Mouse (Mus musculus): Measurements from ENCODE around the gene Syk. TPM values are rescaled to one million over a fixed set of nuclear protein-coding genes. Genes with fewer than 3 reads are reported as not detected.
A peak's percentile ranks its signal among the peaks of the same experiment; 100 is the strongest.

Syk gene
- 10 to 100 TPM; 16.1 to 21.1 TPM for total RNA-seq (2021)
- long read RNA-seq, experiment 1, full-length matches to known transcripts: 2 of 29 reads
- long read RNA-seq, experiment 1, partial matches to known transcripts: 1 of 29 reads
- long read RNA-seq, experiment 1, other reads (novel, unspliced or antisense): 26 of 29 reads
- long read RNA-seq, experiment 2, full-length matches to known transcripts: 2 of 33 reads
- long read RNA-seq, experiment 2, partial matches to known transcripts: 0 of 33 reads
- long read RNA-seq, experiment 2, other reads (novel, unspliced or antisense): 31 of 33 reads

GRCm38 (mm10) chr13:52582878-52583661, at the start of gene Syk:
Gene Syk (plus strand): TSS chr13:52583173.
- DNase-seq: peak; percentile 81 to 85

- DNase-seq: no peak
These were observed 49.3 kb upstream of the Syk start for GRCm38 (mm10) chr13:52533644-52534043.

- DNase-seq: peak; percentile 41 to 83
These were observed 47.4 kb upstream of the Syk start for GRCm38 (mm10) chr13:52535542-52535941.

GRCm38 (mm10) chr13:52537754-52538587, 45.0 kb upstream of the Syk start:
- DNase-seq: no peak

GRCm38 (mm10) chr13:52538588-52539116, 44.3 kb upstream of the Syk start:
- DNase-seq: no peak

GRCm38 (mm10) chr13:52539461-52539860, 43.5 kb upstream of the Syk start:
- DNase-seq: no peak

- no peak for DNase-seq
These were observed 41.5 kb upstream of the Syk start for GRCm38 (mm10) chr13:52541385-52542035.

- no peak for DNase-seq
These were observed 40.9 kb upstream of the Syk start for GRCm38 (mm10) chr13:52542036-52542526.

- DNase-seq: no peak
These were observed 40.3 kb upstream of the Syk start for GRCm38 (mm10) chr13:52542636-52543035.

- DNase-seq: no peak
These were observed 36.7 kb upstream of the Syk start for GRCm38 (mm10) chr13:52546288-52546687.

GRCm38 (mm10) chr13:52550690-52551193, 32.2 kb upstream of the Syk start:
- DNase-seq: no peak

GRCm38 (mm10) chr13:52551275-52551674, 31.7 kb upstream of the Syk start:
- no peak for DNase-seq

GRCm38 (mm10) chr13:52552822-52553477, 30.0 kb upstream of the Syk start:
- DNase-seq: no peak

- no peak for DNase-seq
These were observed 28.3 kb upstream of the Syk start for GRCm38 (mm10) chr13:52554722-52555121.

GRCm38 (mm10) chr13:52557421-52557820, 25.6 kb upstream of the Syk start:
- no peak for DNase-seq

GRCm38 (mm10) chr13:52561367-52562165, 21.4 kb upstream of the Syk start:
- DNase-seq: no peak

GRCm38 (mm10) chr13:52562166-52562571, 20.8 kb upstream of the Syk start:
- DNase-seq: no peak

- DNase-seq: peak in 1 of 2 experiments; percentile 32
These were observed 17.8 kb upstream of the Syk start for GRCm38 (mm10) chr13:52565103-52565739.

- no peak for DNase-seq
These were observed 16.7 kb upstream of the Syk start for GRCm38 (mm10) chr13:52566188-52566760.
